Mouse (Mus musculus) liver, embryonic 15.5 days (tissue): ENCODE results near the gene Rin3. TPM values are rescaled to one million over a fixed set of nuclear protein-coding genes. Genes with fewer than 3 reads are reported as not detected.

Experiments used
- ATAC-seq: fragments of 200-750 bp; cut with Nextera tagmentation; 2 replicates; pipeline ENCODE4 v1.8.0; 2017; ENCODE audit warnings: moderate number of reproducible peaks, mild to moderate bottlenecking, moderate library complexity; ENCODE audit not compliant: insufficient read depth
- H3K27ac ChIP-seq: fragments of 300-500 bp; sonication (generic); replicated peaks from 2 replicates; pipeline ENCODE4 v1.5.1; 2015; ENCODE audit warnings: mild to moderate bottlenecking, inconsistent platforms
- H3K27me3 ChIP-seq: fragments of 300-500 bp; sonication (generic); 2 replicates; pipeline ENCODE4 v1.6.1; 2015; ENCODE audit warnings: mild to moderate bottlenecking, inconsistent platforms
- H3K36me3 ChIP-seq: fragments of 300-500 bp; sonication (generic); replicated peaks from 2 replicates; pipeline ENCODE4 v1.6.1; 2015; ENCODE audit warnings: moderate library complexity, mild to moderate bottlenecking, inconsistent platforms
- H3K4me1 ChIP-seq: fragments of 300-500 bp; sonication (generic); replicated peaks from 2 replicates; pipeline ENCODE4 v1.6.1; 2015; ENCODE audit warnings: inconsistent platforms
- H3K4me2 ChIP-seq: fragments of 300-500 bp; sonication (generic); 2 replicates; pipeline ENCODE4 v1.6.1; 2015; ENCODE audit warnings: moderate library complexity, mild to moderate bottlenecking, inconsistent platforms
- H3K4me3 ChIP-seq: fragments of 300-500 bp; sonication (generic); replicated peaks from 2 replicates; pipeline ENCODE4 v1.5.1; 2015; ENCODE audit warnings: mild to moderate bottlenecking, inconsistent platforms
- H3K9ac ChIP-seq: fragments of 300-500 bp; sonication (generic); 2 replicates; pipeline ENCODE4 v1.6.1; 2015; ENCODE audit warnings: moderate library complexity, mild to moderate bottlenecking, inconsistent platforms
- H3K9me3 ChIP-seq: fragments of 300-500 bp; sonication (generic); replicated peaks from 2 replicates; pipeline ENCODE4 v1.6.1; 2016; ENCODE audit warnings: inconsistent platforms
- WGBS: fragments of 180-500 bp; shearing (Covaris S2); methylation state at CpG from one replicate; pipeline ENCODE4 v1.1.7; 2015; ENCODE audit warnings: mixed read lengths; ENCODE audit not compliant: insufficient replicate concordance; 5-methylcytosine and 5-hydroxymethylcytosine counted together
- polyA plus RNA-seq: library from polyadenylated mRNA; unstranded; fragments of >200 nt; fragmentation: Nextera tagmentation; extraction: Ambion mirVana; gene quantifications from 2 replicates; pipeline ENCODE4 v1.2.1, GENCODE M21; 2015

The Rin3 gene
- polyA plus RNA-seq, 1 experiment from 2014 or later, result 8.1 TPM

DNA sequence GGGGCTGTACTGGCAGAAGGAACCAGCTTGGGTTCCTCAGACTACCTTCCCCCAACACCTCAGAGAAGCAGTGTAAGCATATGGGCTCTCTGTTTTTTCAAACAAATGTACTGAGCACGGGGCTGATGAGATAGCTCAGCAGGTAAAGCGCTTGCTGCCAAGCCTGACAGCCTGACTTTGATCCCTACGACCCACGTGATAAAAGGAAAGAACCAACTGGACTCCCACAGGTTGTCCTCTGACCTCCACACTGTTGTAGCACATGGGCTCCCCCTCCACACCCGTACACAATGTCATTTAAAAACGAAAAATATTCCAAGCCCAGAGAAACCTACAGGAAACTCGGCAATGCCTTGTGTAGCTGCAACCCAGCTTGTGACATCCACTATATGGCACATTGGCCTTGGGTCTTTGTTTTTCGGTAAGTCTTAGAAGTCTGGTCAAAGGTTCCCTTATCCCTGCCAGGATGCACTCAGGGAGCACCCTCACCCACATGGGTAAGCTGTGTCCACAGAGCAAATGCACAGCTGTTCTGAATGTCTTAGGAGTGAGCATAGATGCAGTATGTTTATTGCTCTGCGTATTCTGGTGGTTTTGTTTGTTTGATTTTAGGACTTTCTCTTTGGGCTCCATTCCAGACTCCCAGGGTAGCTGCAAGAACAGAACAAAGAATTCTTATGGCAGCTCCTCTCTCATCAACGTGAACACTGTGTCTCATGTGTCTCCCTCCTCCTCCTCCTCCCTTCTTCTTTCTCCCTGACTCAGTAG, 22.4 kb downstream of the Rin3 start:
- H3K4me2 ChIP-seq, result peak overlapping the region; percentile 13; the same call in 1 of the 2 replicates
- 56% methylated on average over 10 of the region's 10 CpGs for WGBS
- ATAC-seq, result peak; percentile 74
- no peaks in the 10 kb centered on the region for H3K36me3 ChIP-seq
- peak overlapping the region; percentile 62; the same call in 1 of the 2 replicates for H3K27ac ChIP-seq
- no peak overlapping the region for H3K4me3 ChIP-seq
- H3K9me3 ChIP-seq, result no peaks in the 10 kb centered on the region
- H3K9ac ChIP-seq, result no peak overlapping the region
- H3K27me3 ChIP-seq, result no peaks in the 10 kb centered on the region
- peaks cover 73% of the 10 kb centered on the region for H3K4me1 ChIP-seq

DNA sequence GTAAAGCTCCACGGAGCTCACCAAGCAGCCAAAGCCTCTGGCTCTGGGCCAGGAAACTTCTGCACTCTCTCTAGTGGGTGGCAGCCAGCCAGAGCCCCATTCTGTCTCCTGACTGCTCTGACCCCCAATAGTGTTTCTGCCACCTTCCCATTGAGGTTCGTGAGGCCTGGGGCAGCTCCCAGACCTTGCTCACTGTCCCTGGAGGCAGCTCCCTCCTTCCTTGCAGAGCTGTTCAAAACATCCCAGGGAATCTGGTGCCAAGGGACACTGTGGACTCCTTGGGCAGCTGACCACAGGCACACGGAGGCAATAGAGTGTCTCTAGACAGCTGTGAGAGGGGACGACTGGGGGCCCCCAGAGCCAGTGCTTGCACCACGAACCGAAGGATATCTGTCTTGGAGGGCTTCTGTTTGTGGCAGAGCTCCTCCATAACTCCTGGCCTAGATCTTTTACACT, 25.2 kb downstream of the Rin3 start:
- ATAC-seq, result no peak; the same call in 1 of the 2 replicates

DNA sequence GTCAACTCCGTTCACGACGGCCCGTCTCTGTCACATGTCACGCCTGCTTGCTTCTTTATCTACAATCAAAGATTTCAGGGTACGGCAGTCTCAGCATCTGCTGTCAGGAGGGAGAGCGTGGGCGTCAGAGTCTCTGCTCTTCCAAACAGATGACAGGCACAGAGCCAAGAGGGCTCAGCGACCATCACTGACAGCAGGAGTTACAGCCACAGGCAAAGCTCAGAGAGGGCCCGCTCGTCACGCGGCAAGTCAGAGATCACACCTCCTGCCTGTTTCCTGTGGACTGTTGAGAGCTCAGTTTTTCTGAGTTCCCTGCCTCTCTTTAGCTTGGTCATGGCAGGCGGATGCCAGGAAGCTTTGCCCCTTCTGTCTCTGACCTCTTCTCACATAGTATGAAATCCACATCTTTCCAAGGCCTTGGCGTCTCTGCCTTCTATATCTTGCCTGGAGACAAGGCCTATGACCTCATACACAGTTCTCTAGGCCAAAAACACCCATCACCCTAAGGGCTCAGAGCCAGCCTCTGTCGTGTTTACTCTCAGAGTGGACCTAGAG, 25.7 kb downstream of the Rin3 start:
- H3K9ac ChIP-seq, result no peak overlapping the region
- no peaks in the 10 kb centered on the region for H3K9me3 ChIP-seq
- WGBS, result 41% methylated on average over 16 of the region's 16 CpGs
- peak overlapping the region; percentile 48; the same call in 1 of the 2 replicates for H3K27ac ChIP-seq
- no peak overlapping the region for H3K4me2 ChIP-seq
- peaks cover 51% of the 10 kb centered on the region for H3K4me1 ChIP-seq
- H3K4me3 ChIP-seq, result no peak overlapping the region
- peak; percentile 48 for ATAC-seq
- no peaks in the 10 kb centered on the region for H3K27me3 ChIP-seq
- H3K36me3 ChIP-seq, result peaks cover 13% of the 10 kb centered on the region

More for the DNA sequence above, 25.2 kb downstream of the Rin3 start:
- no peaks in the 10 kb centered on the region for H3K9me3 ChIP-seq
- 57% methylated on average over 6 of the region's 6 CpGs for WGBS
- no peak overlapping the region for H3K9ac ChIP-seq
- H3K27me3 ChIP-seq, result no peaks in the 10 kb centered on the region
- H3K4me2 ChIP-seq, result no peak overlapping the region
- H3K4me1 ChIP-seq, result peaks cover 56% of the 10 kb centered on the region
- H3K36me3 ChIP-seq, result peaks cover 8% of the 10 kb centered on the region
- no peak overlapping the region for H3K4me3 ChIP-seq
- peak overlapping the region; percentile 48; the same call in 1 of the 2 replicates for H3K27ac ChIP-seq

DNA sequence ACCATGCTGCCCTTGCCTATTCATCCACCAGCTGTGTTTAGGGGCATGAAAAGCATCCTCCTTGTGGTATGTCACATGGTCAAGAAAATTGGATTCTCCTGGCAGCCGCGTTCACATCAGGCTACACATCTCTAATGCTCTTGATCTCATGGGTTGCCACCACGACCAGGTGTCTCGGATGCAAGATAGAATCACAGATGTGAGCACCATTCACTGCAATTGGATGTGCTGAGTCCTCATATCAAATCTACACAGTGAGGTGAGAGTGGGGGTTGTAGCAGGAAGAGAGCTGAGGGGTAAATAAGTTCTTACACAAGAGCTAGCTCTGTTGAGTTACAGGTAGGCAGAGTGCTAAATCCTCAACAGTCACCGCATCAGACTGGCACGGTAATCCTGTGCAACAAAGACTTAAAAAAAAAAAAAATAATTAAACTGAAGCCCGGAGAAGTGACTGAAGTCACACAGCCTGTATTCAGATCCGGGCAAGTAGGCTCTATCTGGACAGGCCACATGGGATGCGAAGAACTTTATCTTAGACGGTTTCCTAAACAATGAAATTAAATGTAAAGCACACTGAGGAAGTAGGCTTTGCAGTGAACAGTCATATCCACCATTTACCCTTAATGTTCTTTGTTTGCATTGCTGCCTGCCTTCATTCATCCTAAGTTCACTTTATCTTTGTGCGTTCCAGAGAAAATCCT, 26.4 kb downstream of the Rin3 start:
- peak overlapping the region; percentile 48; the same call in 1 of the 2 replicates for H3K27ac ChIP-seq
- no peaks in the 10 kb centered on the region for H3K27me3 ChIP-seq
- no peak overlapping the region for H3K9ac ChIP-seq
- ATAC-seq, result no peak
- WGBS, result 61% methylated on average over 11 of the region's 11 CpGs
- no peak overlapping the region for H3K4me2 ChIP-seq
- H3K4me1 ChIP-seq, result peaks cover 44% of the 10 kb centered on the region
- H3K36me3 ChIP-seq, result peaks cover 13% of the 10 kb centered on the region
- H3K9me3 ChIP-seq, result no peaks in the 10 kb centered on the region
- H3K4me3 ChIP-seq, result no peak overlapping the region

DNA sequence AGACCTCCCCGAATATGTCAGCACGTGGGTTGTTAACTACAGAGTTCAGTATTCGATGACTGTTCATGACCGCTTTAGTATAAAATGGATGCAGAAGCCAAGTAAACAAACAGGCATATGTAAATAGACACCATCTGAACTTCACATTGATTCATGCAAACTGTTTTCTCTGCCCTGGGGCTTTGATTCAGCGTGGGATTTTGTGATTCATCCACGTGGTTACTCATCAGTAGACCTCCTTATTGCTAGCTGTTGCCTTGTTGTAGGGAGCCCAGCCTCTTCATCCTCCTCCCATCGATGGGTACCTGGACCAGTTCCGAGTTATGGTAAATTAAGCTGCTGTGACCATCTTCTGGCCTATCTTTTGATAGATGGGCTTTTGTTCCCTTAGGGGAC, 26.9 kb downstream of the Rin3 start:
- Histone ChIP-seq H3K4me3 (no peak overlapping the region), H3K9me3 (no peaks in the 10 kb centered on the region), H3K9ac (no peak overlapping the region), H3K27ac (no peak overlapping the region), H3K36me3 (peaks cover 17% of the 10 kb centered on the region), H3K27me3 (no peaks in the 10 kb centered on the region), H3K4me1 (peaks cover 39% of the 10 kb centered on the region), H3K4me2 (no peak overlapping the region)
- 77% methylated on average over 8 of the region's 8 CpGs for WGBS
- ATAC-seq, result no peak

DNA sequence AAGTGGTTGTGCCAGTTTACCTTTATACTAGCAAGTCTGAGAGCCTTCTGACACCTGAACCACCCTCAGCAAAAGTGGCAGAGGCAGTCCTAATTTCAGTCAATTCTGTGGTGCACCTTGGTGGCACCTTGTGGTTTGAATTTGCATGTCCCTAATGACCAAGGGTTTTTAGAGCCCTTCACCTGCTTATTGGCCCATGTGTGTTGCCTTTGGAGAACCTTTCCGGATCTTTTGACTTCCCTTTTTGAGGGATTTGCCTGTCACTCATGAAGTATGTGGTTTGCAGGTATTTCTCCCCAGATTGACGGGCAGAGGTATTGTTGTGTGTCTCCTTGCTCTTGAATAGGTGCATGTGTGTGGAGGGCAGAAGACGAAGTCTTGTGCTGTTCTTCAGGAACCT, 27.4 kb downstream of the Rin3 start:
- H3K4me1 ChIP-seq, result peaks cover 35% of the 10 kb centered on the region
- H3K27ac ChIP-seq, result no peak overlapping the region
- WGBS, result 60% methylated on average over 3 of the region's 3 CpGs
- no peak overlapping the region for H3K9ac ChIP-seq
- no peaks in the 10 kb centered on the region for H3K27me3 ChIP-seq
- no peak overlapping the region for H3K4me3 ChIP-seq
- H3K4me2 ChIP-seq, result no peak overlapping the region
- H3K9me3 ChIP-seq, result no peaks in the 10 kb centered on the region
- no peak for ATAC-seq
- peaks cover 22% of the 10 kb centered on the region for H3K36me3 ChIP-seq

DNA sequence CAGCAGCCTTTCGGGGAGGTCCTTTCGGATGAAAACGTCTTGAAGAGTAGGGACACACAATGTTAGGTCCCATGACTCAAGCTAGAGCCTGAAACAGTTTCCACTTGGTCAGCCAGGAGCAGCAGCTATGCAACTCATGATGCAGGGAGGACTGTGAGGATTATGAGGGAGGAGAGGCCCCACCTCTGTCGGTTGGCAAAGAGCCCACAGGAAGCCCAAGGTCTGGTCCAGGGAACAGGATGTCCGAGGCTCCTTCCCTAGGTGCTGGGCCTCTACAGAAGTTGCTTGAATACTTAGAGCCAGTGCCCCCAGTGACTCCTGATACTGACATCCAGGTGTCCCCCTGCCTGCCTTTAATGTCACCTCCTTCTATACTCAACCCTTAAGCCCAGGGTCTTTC, 28.6 kb downstream of the Rin3 start:
- Histone ChIP-seq H3K9me3 (no peaks in the 10 kb centered on the region), H3K4me3 (no peak overlapping the region), H3K36me3 (peaks cover 27% of the 10 kb centered on the region), H3K9ac (no peak overlapping the region), H3K4me1 (peaks cover 28% of the 10 kb centered on the region), H3K27ac (no peak overlapping the region), H3K4me2 (no peak overlapping the region), H3K27me3 (no peaks in the 10 kb centered on the region)
- 66% methylated on average over 5 of the region's 5 CpGs for WGBS
- ATAC-seq, result no peak

DNA sequence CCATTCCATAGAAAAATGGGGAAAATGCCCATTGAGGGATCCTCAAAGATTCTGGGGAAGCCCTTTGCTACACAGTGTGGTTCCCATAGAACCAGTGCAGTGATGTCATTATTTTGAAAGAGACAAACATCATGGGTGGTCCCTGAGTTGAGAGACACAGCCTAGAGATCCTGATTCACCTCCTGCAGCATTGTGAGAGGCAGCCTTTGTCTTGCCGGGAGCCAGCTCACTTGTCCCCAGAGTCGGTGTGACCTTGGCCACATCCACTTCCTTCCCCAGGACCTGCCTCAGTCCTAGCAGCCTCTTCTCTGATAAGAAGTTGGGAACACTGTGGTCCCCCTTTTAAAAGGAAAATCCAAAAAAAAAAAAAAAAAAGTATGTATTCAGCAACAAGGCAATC, 36.3 kb downstream of the Rin3 start:
- H3K4me2 ChIP-seq, result no peak overlapping the region
- 0 out of 2 replicates have a peak overlapping the region, but pooled peaks have one; percentile 55 for H3K27ac ChIP-seq
- H3K9me3 ChIP-seq, result no peaks in the 10 kb centered on the region
- no peak overlapping the region for H3K9ac ChIP-seq
- peaks cover 15% of the 10 kb centered on the region for H3K4me1 ChIP-seq
- WGBS, result 10% methylated on average over 2 of the region's 2 CpGs
- H3K27me3 ChIP-seq, result no peaks in the 10 kb centered on the region
- no peak overlapping the region for H3K4me3 ChIP-seq
- peaks cover 14% of the 10 kb centered on the region for H3K36me3 ChIP-seq
- ATAC-seq, result no peak

DNA sequence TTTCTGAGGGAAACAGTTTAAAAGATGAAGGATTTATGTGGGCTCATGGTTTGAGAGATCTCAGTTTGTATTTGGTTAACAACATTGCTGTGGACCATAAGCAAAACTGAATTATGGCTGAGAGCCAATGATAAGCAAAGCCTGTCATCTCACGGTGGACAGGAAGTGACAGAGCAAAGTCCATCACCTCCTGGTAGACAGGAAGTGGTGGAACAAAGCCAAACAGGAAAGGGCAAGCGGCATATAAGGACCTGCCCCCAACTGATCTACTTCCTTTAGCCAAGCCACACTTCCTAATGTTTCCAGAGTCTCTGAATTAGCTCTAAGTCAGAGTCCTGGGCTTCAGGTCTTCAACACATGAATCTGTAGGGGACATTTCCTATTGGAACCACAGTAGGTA, 37.1 kb downstream of the Rin3 start:
- Histone ChIP-seq H3K4me3 (no peak overlapping the region), H3K4me1 (peaks cover 15% of the 10 kb centered on the region), H3K27ac (peak overlapping the region; percentile 65; the same call in 1 of the 2 replicates), H3K4me2 (no peak overlapping the region), H3K36me3 (peaks cover 9% of the 10 kb centered on the region), H3K27me3 (no peaks in the 10 kb centered on the region), H3K9ac (no peak overlapping the region), H3K9me3 (no peaks in the 10 kb centered on the region)
- 3% methylated on average over 2 of the region's 2 CpGs for WGBS
- peak; percentile 56; the same call in 1 of the 2 replicates for ATAC-seq

DNA sequence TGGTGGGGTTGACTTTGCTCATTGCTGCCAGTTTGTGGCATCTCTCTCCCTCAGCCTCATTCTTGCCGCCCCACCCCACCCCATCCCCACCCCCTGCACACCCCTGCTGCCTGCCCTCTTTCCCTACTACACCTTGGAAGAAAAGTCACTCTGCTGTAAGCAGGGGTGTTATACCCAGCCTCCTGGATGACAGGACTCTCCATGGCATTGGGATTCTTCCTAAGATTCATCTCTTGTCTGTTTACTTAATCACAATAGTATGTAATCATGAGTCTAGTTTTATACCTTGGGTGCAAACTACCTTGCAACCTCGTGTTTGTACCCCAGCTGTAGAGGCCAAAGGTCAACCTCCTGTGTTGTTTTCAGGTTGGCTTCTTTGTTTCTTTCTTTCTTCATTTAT, 37.5 kb downstream of the Rin3 start:
- Histone ChIP-seq H3K27me3 (no peaks in the 10 kb centered on the region), H3K9ac (no peak overlapping the region), H3K4me1 (peaks cover 15% of the 10 kb centered on the region), H3K4me3 (no peak overlapping the region), H3K9me3 (no peaks in the 10 kb centered on the region), H3K27ac (peak overlapping the region; percentile 65; the same call in 1 of the 2 replicates), H3K4me2 (no peak overlapping the region), H3K36me3 (peaks cover 5% of the 10 kb centered on the region)
- no peak for ATAC-seq
- WGBS, result 11% methylated on average over 2 of the region's 2 CpGs
